Mouse (Mus musculus) right cerebral cortex, adult 18-20 months (tissue): ENCODE results near the gene Zscan12.
A peak's percentile ranks its signal among the peaks of the same experiment; 100 is the strongest.

Source experiments
- DNase-seq: peaks from one replicate; pipeline ENCODE4 v3.0.0; 2022; ENCODE audit warnings: mixed read lengths

The Zscan12 gene

GRCm38 (mm10) chr13:21362621-21363248 is at the start of gene Zscan12:
Gene Zscan12 (plus strand): TSS chr13:21362820.
- peak; percentile 95 for DNase-seq

GRCm38 (mm10) chr13:21312854-21313253 is 49.8 kb upstream of the Zscan12 start:
- DNase-seq, result no peak

- DNase-seq, result no peak
Observed at GRCm38 (mm10) chr13:21313903-21314302, 48.7 kb upstream of the Zscan12 start.

GRCm38 (mm10) chr13:21320262-21320661 is 42.4 kb upstream of the Zscan12 start:
- DNase-seq, result no peak

- DNase-seq, result peak; percentile 11
Observed at GRCm38 (mm10) chr13:21321890-21322494, 40.6 kb upstream of the Zscan12 start.

- DNase-seq, result peak; percentile 72
Observed at GRCm38 (mm10) chr13:21322509-21323375, 39.9 kb upstream of the Zscan12 start.

- no peak for DNase-seq
Observed at GRCm38 (mm10) chr13:21323405-21323804, 39.2 kb upstream of the Zscan12 start.

- DNase-seq, result no peak
Observed at GRCm38 (mm10) chr13:21326191-21326590, 36.4 kb upstream of the Zscan12 start.

GRCm38 (mm10) chr13:21326657-21327211 is 35.9 kb upstream of the Zscan12 start:
- DNase-seq, result peak; percentile 81

- DNase-seq, result no peak
Observed at GRCm38 (mm10) chr13:21327424-21327823, 35.2 kb upstream of the Zscan12 start.

GRCm38 (mm10) chr13:21346610-21347009 is 16.0 kb upstream of the Zscan12 start, which contains the start of gene Olfr1367:
Gene Olfr1367 (plus strand): TSS chr13:21346910.
- no peak for DNase-seq

- no peak for DNase-seq
Observed at GRCm38 (mm10) chr13:21350593-21350992, 12.0 kb upstream of the Zscan12 start.

- DNase-seq, result no peak
Observed at GRCm38 (mm10) chr13:21363719-21364118, 1.1 kb downstream of the Zscan12 start.

- no peak for DNase-seq
Observed at GRCm38 (mm10) chr13:21366635-21367034, 4.0 kb downstream of the Zscan12 start.

- peak; percentile 4 for DNase-seq
Observed at GRCm38 (mm10) chr13:21372700-21373099, 10.1 kb downstream of the Zscan12 start.

- DNase-seq, result no peak
Observed at GRCm38 (mm10) chr13:21377773-21378172, 15.2 kb downstream of the Zscan12 start.

- DNase-seq, result no peak
Observed at GRCm38 (mm10) chr13:21395211-21395610, 32.6 kb downstream of the Zscan12 start.

GRCm38 (mm10) chr13:21395623-21396022 is 33.0 kb downstream of the Zscan12 start:
- DNase-seq, result no peak

- DNase-seq, result peak; percentile 7
Observed at GRCm38 (mm10) chr13:21396048-21396447, 33.4 kb downstream of the Zscan12 start.

- no peak for DNase-seq
Observed at GRCm38 (mm10) chr13:21397486-21397885, 34.9 kb downstream of the Zscan12 start.

- DNase-seq, result no peak
Observed at GRCm38 (mm10) chr13:21401166-21401565, 38.5 kb downstream of the Zscan12 start.

GRCm38 (mm10) chr13:21401636-21402286 is 39.1 kb downstream of the Zscan12 start:
- DNase-seq, result no peak
